Mouse (Mus musculus) forebrain, embryonic 15.5 days (tissue): ENCODE results near the gene Slc7a6os. TPM values are rescaled to one million over a fixed set of nuclear protein-coding genes. Genes with fewer than 3 reads are reported as not detected.
"Not testable (repeated sequence)": the region's sequence is repeated elsewhere in the genome, so short reads cannot be mapped to it uniquely, and the experiment has no call there.

Experiments
- ATAC-seq: fragments of 200-750 bp; cut with Nextera tagmentation; replicated peaks from 2 replicates; pipeline ENCODE4 v1.8.0; 2017; ENCODE audit warnings: mild to moderate bottlenecking, moderate TSS enrichment, moderate library complexity
- H3K27ac ChIP-seq: fragments of 300-500 bp; sonication (generic); replicated peaks from 2 replicates; pipeline ENCODE4 v1.5.1; 2015; ENCODE audit warnings: mild to moderate bottlenecking, inconsistent platforms
- H3K27me3 ChIP-seq: fragments of 300-500 bp; sonication (generic); 2 replicates; pipeline ENCODE4 v1.6.1; 2015; ENCODE audit warnings: inconsistent platforms
- H3K36me3 ChIP-seq: fragments of 300-500 bp; sonication (generic); 2 replicates; pipeline ENCODE4 v1.6.1; 2015; ENCODE audit warnings: mild to moderate bottlenecking, inconsistent platforms
- H3K4me1 ChIP-seq: fragments of 300-500 bp; sonication (generic); 2 replicates; pipeline ENCODE4 v1.6.1; 2015; ENCODE audit warnings: inconsistent platforms
- H3K4me2 ChIP-seq: fragments of 300-500 bp; sonication (generic); replicated peaks from 2 replicates; pipeline ENCODE4 v1.6.1; 2015; ENCODE audit warnings: mild to moderate bottlenecking, inconsistent platforms
- H3K4me3 ChIP-seq: fragments of 300-500 bp; sonication (generic); 2 replicates; pipeline ENCODE4 v1.5.1; 2015; ENCODE audit warnings: mild to moderate bottlenecking, inconsistent platforms
- H3K9ac ChIP-seq: fragments of 300-500 bp; sonication (generic); replicated peaks from 2 replicates; pipeline ENCODE4 v1.6.1; 2015; ENCODE audit warnings: mild to moderate bottlenecking, inconsistent platforms
- H3K9me3 ChIP-seq: fragments of 300-500 bp; sonication (generic); 2 replicates; pipeline ENCODE4 v1.6.1; 2016; ENCODE audit warnings: inconsistent platforms
- WGBS: fragments of 180-500 bp; shearing (Covaris S2); methylation state at CpG from one replicate; pipeline ENCODE4 v1.1.7; 2015; ENCODE audit warnings: mixed read lengths; 5-methylcytosine and 5-hydroxymethylcytosine counted together
- polyA plus RNA-seq: library from polyadenylated mRNA; unstranded; fragments of >200 nt; fragmentation: Nextera tagmentation; extraction: Ambion mirVana; gene quantifications from 2 replicates; pipeline ENCODE4 v1.2.1, GENCODE M21; 2015

Slc7a6os gene
- polyA plus RNA-seq, 1 experiment from 2014 or later: 41.1 TPM

DNA sequence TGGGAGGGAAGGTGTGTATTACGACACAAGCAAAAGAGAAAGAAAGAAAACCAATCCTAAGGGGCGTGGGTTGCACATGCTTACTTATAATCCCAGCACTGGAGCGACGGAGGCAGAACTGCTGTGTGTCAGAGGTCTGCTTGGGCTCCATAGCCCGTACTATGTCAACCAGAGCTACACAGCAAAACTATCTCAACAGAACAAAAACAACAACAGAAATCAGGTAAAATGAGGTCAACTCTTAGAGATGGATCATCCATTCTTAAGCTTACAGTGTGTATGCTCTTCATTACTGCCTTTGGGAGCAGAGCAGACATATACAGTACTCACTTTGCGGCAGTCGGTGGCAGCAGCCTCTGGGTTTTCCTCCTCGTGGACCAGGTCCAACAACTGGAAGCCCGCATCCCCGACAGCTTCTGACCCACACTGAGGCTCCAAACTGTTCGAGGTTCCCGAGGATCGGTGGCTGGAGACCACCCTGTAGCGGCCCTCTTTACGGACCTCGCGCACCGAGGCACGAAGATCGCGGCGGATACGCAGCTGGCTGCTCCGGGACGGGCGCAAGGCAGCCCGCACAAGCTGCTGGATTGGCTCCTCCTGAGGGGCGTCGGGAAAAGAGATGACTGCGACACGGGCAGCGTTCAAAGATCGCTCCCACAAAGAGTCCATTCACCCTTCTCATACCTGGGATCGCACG, 552 bp downstream of the Slc7a6os start:
- H3K9ac ChIP-seq: peak overlapping the region; percentile 87
- H3K36me3 ChIP-seq: peaks cover 21% of the 10 kb centered on the region
- no peaks in the 10 kb centered on the region for H3K9me3 ChIP-seq
- H3K4me1 ChIP-seq: peaks cover 17% of the 10 kb centered on the region
- no peaks in the 10 kb centered on the region for H3K27me3 ChIP-seq
- WGBS: under 1% methylated on average over 35 of the region's 35 CpGs
- H3K27ac ChIP-seq: peak overlapping the region; percentile 96
- ATAC-seq: peak; percentile 71
- peak overlapping the region; percentile 53 for H3K4me2 ChIP-seq
- peak overlapping the region; percentile 98 for H3K4me3 ChIP-seq

GRCm38 (mm10) chr8:106199596-106199995, 11.1 kb downstream of the Slc7a6os start:
- 91% methylated on average over 3 of the region's 3 CpGs for WGBS
- H3K36me3 ChIP-seq: peaks cover 88% of the 10 kb centered on the region

GRCm38 (mm10) chr8:106198741-106199140, 12.0 kb downstream of the Slc7a6os start:
- WGBS: 3% methylated on average over 1 of the region's 1 CpGs
- Histone ChIP-seq H3K4me1 (no peaks in the 10 kb centered on the region), H3K9ac (no peak overlapping the region), H3K27me3 (no peaks in the 10 kb centered on the region), H3K4me2 (no peak overlapping the region), H3K4me3 (no peak overlapping the region), H3K9me3 (no peaks in the 10 kb centered on the region), H3K36me3 (peaks cover 86% of the 10 kb centered on the region), H3K27ac (no peak overlapping the region)
- no peak for ATAC-seq

More at GRCm38 (mm10) chr8:106199596-106199995, 11.1 kb downstream of the Slc7a6os start:
- not testable (repeated sequence) for H3K4me3 ChIP-seq, H3K9me3 ChIP-seq, H3K4me2 ChIP-seq, H3K27me3 ChIP-seq, H3K4me1 ChIP-seq, H3K9ac ChIP-seq, H3K27ac ChIP-seq, ATAC-seq

DNA sequence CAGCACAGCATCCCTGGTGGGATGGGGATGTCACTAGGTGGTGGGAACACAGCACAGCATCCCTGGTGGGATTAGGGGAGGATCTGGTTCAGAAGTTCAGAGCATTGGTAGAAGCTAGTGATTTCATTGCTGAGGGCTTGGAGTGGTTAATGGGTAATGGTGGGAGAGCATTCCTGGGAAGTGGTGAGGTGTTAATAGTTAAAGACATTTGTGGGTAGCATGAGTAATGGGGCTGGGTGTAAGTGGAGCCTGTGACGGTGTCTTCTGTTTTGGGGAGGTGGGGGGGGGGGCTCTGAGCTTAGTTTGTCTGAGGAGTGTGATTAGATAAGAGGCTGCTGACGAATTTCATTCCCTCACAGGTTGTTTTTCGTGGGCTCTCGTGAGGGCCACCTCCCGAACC, 16.7 kb downstream of the Slc7a6os start:
- 92% methylated on average over 5 of the region's 5 CpGs for WGBS
- Histone ChIP-seq H3K4me2 (no peak overlapping the region), H3K9ac (no peak overlapping the region), H3K27me3 (no peaks in the 10 kb centered on the region), H3K27ac (no peak overlapping the region), H3K36me3 (peaks cover 63% of the 10 kb centered on the region), H3K4me3 (no peak overlapping the region), H3K4me1 (no peaks in the 10 kb centered on the region), H3K9me3 (no peaks in the 10 kb centered on the region)
- ATAC-seq: no peak

- H3K4me3 ChIP-seq: no peak overlapping the region
- H3K36me3 ChIP-seq: peaks cover 58% of the 10 kb centered on the region
- no peak for ATAC-seq
- H3K9ac ChIP-seq: no peak overlapping the region
- H3K27ac ChIP-seq: no peak overlapping the region
- no peak overlapping the region for H3K4me2 ChIP-seq
- WGBS: 91% methylated on average over 6 of the region's 6 CpGs
- H3K4me1 ChIP-seq: no peaks in the 10 kb centered on the region
- no peaks in the 10 kb centered on the region for H3K27me3 ChIP-seq
- H3K9me3 ChIP-seq: no peaks in the 10 kb centered on the region
Observed at GRCm38 (mm10) chr8:106193162-106193561, 17.6 kb downstream of the Slc7a6os start.

- WGBS: 92% methylated on average over 5 of the region's 5 CpGs
- H3K36me3 ChIP-seq: peaks cover 54% of the 10 kb centered on the region
- no peak for ATAC-seq
Observed at GRCm38 (mm10) chr8:106191639-106192038, 19.1 kb downstream of the Slc7a6os start.

GRCm38 (mm10) chr8:106189162-106189561, 21.6 kb downstream of the Slc7a6os start:
- WGBS: 88% methylated on average over 4 of the region's 4 CpGs

More at GRCm38 (mm10) chr8:106191639-106192038, 19.1 kb downstream of the Slc7a6os start:
- Histone ChIP-seq H3K9me3 (no peaks in the 10 kb centered on the region), H3K4me3 (no peak overlapping the region), H3K4me2 (no peak overlapping the region), H3K27ac (no peak overlapping the region), H3K27me3 (no peaks in the 10 kb centered on the region), H3K9ac (no peak overlapping the region), H3K4me1 (no peaks in the 10 kb centered on the region)

DNA sequence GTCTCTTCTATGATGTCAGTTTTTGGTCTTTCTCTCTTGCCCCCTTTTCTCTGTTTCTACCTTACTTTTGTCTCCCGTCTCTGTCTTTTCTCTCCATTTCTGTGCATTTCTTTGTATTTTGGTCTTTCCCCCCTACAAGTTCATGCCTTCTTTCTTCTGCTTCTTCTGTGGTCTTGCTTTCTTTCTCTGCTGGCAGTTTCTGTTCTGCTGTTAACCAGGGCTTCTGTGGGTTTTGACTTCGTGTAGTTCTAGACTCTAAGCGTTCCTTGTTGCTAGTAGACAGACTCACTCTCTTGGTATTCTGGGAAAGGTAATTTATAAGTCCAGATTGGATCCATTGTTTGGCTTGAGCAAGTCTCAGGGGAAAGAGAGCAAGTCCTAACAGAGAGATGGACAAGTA, 24.3 kb downstream of the Slc7a6os start:
- Histone ChIP-seq H3K9me3 (no peaks in the 10 kb centered on the region), H3K4me3 (no peak overlapping the region), H3K4me2 (no peak overlapping the region), H3K27ac (no peak overlapping the region), H3K9ac (no peak overlapping the region), H3K4me1 (no peaks in the 10 kb centered on the region), H3K36me3 (peaks cover 18% of the 10 kb centered on the region), H3K27me3 (no peaks in the 10 kb centered on the region)
- ATAC-seq: no peak
- WGBS: 91% methylated on average over 3 of the region's 3 CpGs

More at GRCm38 (mm10) chr8:106189162-106189561, 21.6 kb downstream of the Slc7a6os start:
- H3K4me1 ChIP-seq: no peaks in the 10 kb centered on the region
- no peak overlapping the region for H3K4me3 ChIP-seq
- peaks cover 31% of the 10 kb centered on the region for H3K36me3 ChIP-seq
- H3K9ac ChIP-seq: no peak overlapping the region
- H3K4me2 ChIP-seq: no peak overlapping the region
- no peak for ATAC-seq
- H3K27ac ChIP-seq: no peak overlapping the region
- H3K27me3 ChIP-seq: no peaks in the 10 kb centered on the region
- H3K9me3 ChIP-seq: no peaks in the 10 kb centered on the region

DNA sequence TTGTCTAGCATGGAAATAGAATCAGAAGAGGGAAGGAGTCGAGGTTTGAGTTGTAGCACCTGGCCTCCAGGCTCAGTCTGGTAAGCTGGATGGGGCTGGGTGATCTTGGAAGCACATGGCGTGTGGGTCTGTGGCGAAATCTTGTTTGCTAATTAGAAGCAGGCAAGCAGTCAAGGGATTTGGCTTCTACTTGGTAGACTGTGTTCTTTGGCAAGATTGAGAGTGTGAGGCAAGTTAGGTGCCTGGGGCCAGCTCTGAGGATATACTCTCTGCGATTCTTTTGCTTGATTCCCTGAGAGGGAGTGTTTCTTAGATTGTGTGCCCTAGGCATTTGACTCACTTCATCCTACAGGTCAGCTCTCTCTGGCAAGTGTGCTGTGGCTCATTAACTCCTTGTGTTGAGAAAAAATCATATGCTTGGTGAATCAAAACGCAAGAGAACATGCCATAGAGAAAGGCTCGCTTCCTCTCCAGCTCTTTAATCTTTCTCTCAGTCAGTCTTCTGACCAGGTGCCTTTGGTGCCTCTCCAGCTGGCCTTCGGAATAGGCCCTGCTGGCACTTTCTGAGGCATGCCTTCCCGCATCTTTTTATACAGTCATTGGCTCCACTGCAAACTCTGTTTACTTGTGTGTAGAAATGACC, 25.0 kb downstream of the Slc7a6os start:
- Histone ChIP-seq H3K4me3 (no peak overlapping the region), H3K4me1 (no peaks in the 10 kb centered on the region), H3K36me3 (peaks cover 18% of the 10 kb centered on the region), H3K27me3 (no peaks in the 10 kb centered on the region), H3K9me3 (no peaks in the 10 kb centered on the region), H3K9ac (no peak overlapping the region), H3K27ac (peak overlapping the region; percentile 9), H3K4me2 (no peak overlapping the region)
- WGBS: 75% methylated on average over 8 of the region's 8 CpGs
- ATAC-seq: peak; percentile 69; the same call in 1 of the 2 replicates

GRCm38 (mm10) chr8:106178428-106178827, 32.3 kb downstream of the Slc7a6os start:
- 79% methylated on average over 2 of the region's 2 CpGs for WGBS
- Histone ChIP-seq H3K4me1 (peaks cover 11% of the 10 kb centered on the region), H3K9me3 (no peaks in the 10 kb centered on the region), H3K27ac (no peak overlapping the region), H3K36me3 (no peaks in the 10 kb centered on the region; the same call in 1 of the 2 replicates), H3K4me2 (no peak overlapping the region), H3K9ac (no peak overlapping the region), H3K4me3 (no peak overlapping the region), H3K27me3 (no peaks in the 10 kb centered on the region)
- ATAC-seq: no peak

DNA sequence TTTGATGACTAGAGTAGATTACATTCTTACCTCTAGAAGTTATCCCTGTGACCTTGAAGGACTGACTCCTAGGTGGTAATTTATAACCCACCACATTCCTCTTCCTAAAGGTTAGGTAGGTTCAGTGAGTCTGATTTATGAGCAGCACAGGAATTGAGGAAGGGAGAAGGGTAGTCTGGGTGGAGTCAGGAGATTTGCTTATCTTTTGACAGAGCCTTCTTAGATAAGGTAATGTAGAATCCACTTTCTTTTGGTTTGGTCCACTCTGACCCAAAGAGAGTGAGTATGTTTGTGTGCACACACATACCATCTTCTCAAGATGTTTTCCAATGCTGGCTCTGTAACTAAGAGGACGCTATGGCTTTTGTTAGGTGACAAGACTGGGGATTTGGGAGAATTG, 33.1 kb downstream of the Slc7a6os start:
- Histone ChIP-seq H3K9me3 (no peaks in the 10 kb centered on the region), H3K9ac (no peak overlapping the region), H3K27me3 (no peaks in the 10 kb centered on the region), H3K4me2 (no peak overlapping the region), H3K4me3 (no peak overlapping the region), H3K4me1 (peaks cover 11% of the 10 kb centered on the region), H3K27ac (no peak overlapping the region), H3K36me3 (no peaks in the 10 kb centered on the region; the same call in 1 of the 2 replicates)
- no peak for ATAC-seq
- 88% methylated on average over 1 of the region's 1 CpGs for WGBS

DNA sequence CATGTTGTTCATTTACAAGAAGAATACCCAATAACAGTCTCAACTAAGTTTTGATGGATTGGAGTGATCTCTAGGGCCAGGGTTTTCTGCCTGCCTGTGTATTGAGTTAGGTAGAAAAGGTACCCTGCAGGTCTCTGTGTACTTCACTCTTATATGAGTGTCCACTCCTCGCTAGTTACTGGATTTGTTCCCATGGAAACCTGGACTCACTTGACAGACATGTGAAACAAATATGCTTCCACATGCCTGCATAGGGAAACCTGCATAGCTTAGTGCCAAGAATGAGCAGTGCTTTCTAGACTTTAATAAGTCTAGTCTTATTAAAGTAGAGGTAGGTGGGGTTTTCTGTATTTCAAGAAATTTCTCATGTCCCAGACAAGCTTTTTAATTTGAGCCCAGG, 33.8 kb downstream of the Slc7a6os start:
- Histone ChIP-seq H3K4me1 (peaks cover 11% of the 10 kb centered on the region), H3K9me3 (no peaks in the 10 kb centered on the region), H3K27ac (no peak overlapping the region), H3K27me3 (no peaks in the 10 kb centered on the region), H3K9ac (no peak overlapping the region), H3K4me3 (no peak overlapping the region), H3K4me2 (no peak overlapping the region), H3K36me3 (no peaks in the 10 kb centered on the region; the same call in 1 of the 2 replicates)
- no peak for ATAC-seq
- 5% methylated on average over 1 of the region's 1 CpGs for WGBS
